Mouse (Mus musculus): ENCODE results near the gene Atrnl1.

- TF ChIP-seq POLR2A (IDR thresholded peaks at IDR 0.05; ENCODE audit: low read depth, low read length) (no peak), CTCF (IDR thresholded peaks at IDR 0.05; ENCODE audit: extremely low read depth, insufficient read depth, insufficient read length, insufficient replicate concordance) (no peak)
These were observed 767 bp upstream of the Atrnl1 start for GRCm38 (mm10) chr19:57610058-57610475.
